Mouse (Mus musculus): ENCODE data around the gene Nt5m.
A peak's percentile ranks its signal among the peaks of the same experiment; 100 is the strongest.

DNA sequence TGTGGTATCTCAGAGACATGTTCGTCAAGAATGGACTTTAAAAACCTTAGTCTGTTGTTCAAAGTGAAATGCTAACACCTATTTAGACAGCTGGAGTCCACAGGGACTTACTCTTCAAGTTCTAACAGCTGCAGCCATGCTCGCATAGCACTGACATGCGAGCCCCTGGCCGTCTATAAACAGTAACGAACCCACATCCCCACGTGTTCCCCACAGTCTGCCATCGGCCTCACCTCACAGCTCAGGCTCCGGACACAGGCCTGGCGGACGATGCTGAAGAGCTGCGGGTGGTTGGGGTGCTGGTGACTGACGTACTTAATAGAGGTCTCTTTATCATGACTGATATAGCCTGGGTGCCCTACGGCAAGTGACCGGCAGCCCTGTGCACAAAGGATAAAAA lies 35.7 kb upstream of the Nt5m start:
- TF ChIP-seq POLR2A (IDR thresholded peaks at IDR 0.05; ENCODE audit: insufficient read length, low read depth) (no peak), POLR2AphosphoS2 (IDR thresholded peaks at IDR 0.05; ENCODE audit: insufficient read length, low read depth) (no peak), MAX (IDR thresholded peaks at IDR 0.05; ENCODE audit: low read depth) (no peak), MYOD1 (IDR thresholded peaks at IDR 0.05; ENCODE audit: control insufficient read depth in 1 of 3, insufficient read length in 2 of 3, low read depth in 2 of 3) (peak in 1 of 3 experiments; percentile 9), E2F4 (IDR thresholded peaks at IDR 0.05; ENCODE audit: insufficient read depth) (no peak), TCF3 (IDR thresholded peaks at IDR 0.05; ENCODE audit: insufficient read length, low read depth) (no peak), REST (IDR thresholded peaks at IDR 0.05; ENCODE audit: insufficient read depth, insufficient read length) (no peak), CEBPB (IDR thresholded peaks at IDR 0.05; ENCODE audit: insufficient read depth, poor library complexity, severe bottlenecking) (no peak)
